Mouse (Mus musculus): ENCODE data around the gene Col25a1. TPM values are rescaled to one million over a fixed set of nuclear protein-coding genes. Genes with fewer than 3 reads are reported as not detected.

Gene Col25a1
- polyA plus RNA-seq, 1 experiment from 2014 or later, result 10.0 TPM

- H3K4me2 ChIP-seq (replicated peaks), result peak overlapping the region; percentile 15; the same call in 1 of the 2 replicates
- no peak for ATAC-seq (ENCODE audit: low FRiP score)
- H3K4me3 ChIP-seq, result no peak overlapping the region
- no peak overlapping the region for H3K27ac ChIP-seq
- no peaks in the 10 kb centered on the region; the same call in 1 of the 2 replicates for H3K4me1 ChIP-seq
- no peaks in the 10 kb centered on the region for H3K36me3 ChIP-seq
- no peaks in the 10 kb centered on the region for H3K27me3 ChIP-seq
- H3K9ac ChIP-seq, result no peak overlapping the region
- peaks cover 5% of the 10 kb centered on the region; the same call in 1 of the 2 replicates for H3K9me3 ChIP-seq (replicated peaks)
- 75% methylated on average over 17 of the region's 17 CpGs for whole genome bisulfite sequencing
Observed at GRCm38 (mm10) chr3:130172764-130173163, 41.5 kb downstream of the Col25a1 start.

- Histone ChIP-seq H3K4me3 (peak overlapping the region; percentile 55), H3K27me3 (peaks cover 11% of the 10 kb centered on the region), H3K36me3 (no peaks in the 10 kb centered on the region), H3K4me1 (peaks cover 15% of the 10 kb centered on the region), H3K9ac (peak overlapping the region; percentile 57), H3K27ac (peak overlapping the region; percentile 37; the same call in 1 of the 2 replicates), H3K9me3 (replicated peaks) (no peaks in the 10 kb centered on the region), H3K4me2 (replicated peaks) (peak overlapping the region; percentile 99)
- ATAC-seq (ENCODE audit: low FRiP score), result peak; percentile 95
- under 1% methylated on average over 40 of the region's 40 CpGs for WGBS
Observed at GRCm38 (mm10) chr3:130180181-130180940, 49.1 kb downstream of the Col25a1 start.

GRCm38 (mm10) chr3:130180964-130181590, 49.8 kb downstream of the Col25a1 start:
- Histone ChIP-seq H3K9me3 (replicated peaks) (no peaks in the 10 kb centered on the region), H3K4me1 (peaks cover 15% of the 10 kb centered on the region), H3K36me3 (no peaks in the 10 kb centered on the region), H3K27ac (no peak overlapping the region), H3K4me3 (peak overlapping the region; percentile 55), H3K27me3 (peaks cover 11% of the 10 kb centered on the region), H3K9ac (peak overlapping the region; percentile 57), H3K4me2 (replicated peaks) (peak overlapping the region; percentile 99)
- ATAC-seq (ENCODE audit: low FRiP score), result peak; percentile 57
- under 1% methylated on average over 40 of the region's 40 CpGs for WGBS

GRCm38 (mm10) chr3:130181591-130181980, 50.3 kb downstream of the Col25a1 start:
- no peak for ATAC-seq (ENCODE audit: low FRiP score)
- peaks cover 15% of the 10 kb centered on the region for H3K4me1 ChIP-seq
- peak overlapping the region; percentile 99 for H3K4me2 ChIP-seq (replicated peaks)
- peak overlapping the region; percentile 55 for H3K4me3 ChIP-seq
- WGBS, result 23% methylated on average over 8 of the region's 8 CpGs
- no peak overlapping the region for H3K27ac ChIP-seq
- peak overlapping the region; percentile 57; the same call in 1 of the 2 replicates for H3K9ac ChIP-seq
- H3K9me3 ChIP-seq (replicated peaks), result no peaks in the 10 kb centered on the region
- no peaks in the 10 kb centered on the region for H3K36me3 ChIP-seq
- peaks cover 11% of the 10 kb centered on the region for H3K27me3 ChIP-seq

GRCm38 (mm10) chr3:130182450-130182849, 51.1 kb downstream of the Col25a1 start:
- Histone ChIP-seq H3K4me1 (peaks cover 15% of the 10 kb centered on the region), H3K36me3 (no peaks in the 10 kb centered on the region), H3K4me2 (replicated peaks) (no peak overlapping the region), H3K9me3 (replicated peaks) (no peaks in the 10 kb centered on the region), H3K4me3 (no peak overlapping the region), H3K9ac (no peak overlapping the region), H3K27ac (no peak overlapping the region), H3K27me3 (peaks cover 11% of the 10 kb centered on the region)
- no peak for ATAC-seq (ENCODE audit: low FRiP score)
- 74% methylated on average over 4 of the region's 4 CpGs for WGBS

- H3K27me3 ChIP-seq, result peaks cover 11% of the 10 kb centered on the region
- WGBS, result 58% methylated on average over 3 of the region's 3 CpGs
- no peak overlapping the region for H3K4me2 ChIP-seq (replicated peaks)
- H3K4me1 ChIP-seq, result peaks cover 13% of the 10 kb centered on the region
- no peaks in the 10 kb centered on the region for H3K9me3 ChIP-seq (replicated peaks)
- H3K36me3 ChIP-seq, result no peaks in the 10 kb centered on the region
- H3K4me3 ChIP-seq, result no peak overlapping the region
- no peak for ATAC-seq (ENCODE audit: low FRiP score)
- H3K27ac ChIP-seq, result no peak overlapping the region
- no peak overlapping the region for H3K9ac ChIP-seq
Observed at GRCm38 (mm10) chr3:130185111-130185510, 53.8 kb downstream of the Col25a1 start.

GRCm38 (mm10) chr3:130187588-130187987, 56.3 kb downstream of the Col25a1 start:
- Histone ChIP-seq H3K27ac (no peak overlapping the region), H3K27me3 (no peaks in the 10 kb centered on the region), H3K4me1 (no peaks in the 10 kb centered on the region), H3K9ac (no peak overlapping the region), H3K36me3 (no peaks in the 10 kb centered on the region), H3K4me3 (no peak overlapping the region), H3K9me3 (replicated peaks) (no peaks in the 10 kb centered on the region), H3K4me2 (replicated peaks) (no peak overlapping the region)
- ATAC-seq (ENCODE audit: low FRiP score), result no peak
- WGBS, result 91% methylated on average over 5 of the region's 5 CpGs

GRCm38 (mm10) chr3:130193450-130193849, 62.1 kb downstream of the Col25a1 start:
- Histone ChIP-seq H3K9me3 (replicated peaks) (no peaks in the 10 kb centered on the region), H3K4me3 (no peak overlapping the region), H3K36me3 (no peaks in the 10 kb centered on the region), H3K4me2 (replicated peaks) (no peak overlapping the region), H3K27me3 (no peaks in the 10 kb centered on the region), H3K27ac (no peak overlapping the region), H3K9ac (no peak overlapping the region), H3K4me1 (0 out of 2 replicates have a peak, but pooled peaks cover 2% of the 10 kb centered on the region)
- ATAC-seq (ENCODE audit: low FRiP score), result no peak
- 80% methylated on average over 8 of the region's 8 CpGs for WGBS

- H3K4me2 ChIP-seq (replicated peaks), result no peak overlapping the region
- no peaks in the 10 kb centered on the region for H3K4me1 ChIP-seq
- no peaks in the 10 kb centered on the region for H3K9me3 ChIP-seq (replicated peaks)
- ATAC-seq (ENCODE audit: low FRiP score), result no peak
- H3K27me3 ChIP-seq, result no peaks in the 10 kb centered on the region
- no peak overlapping the region for H3K27ac ChIP-seq
- H3K9ac ChIP-seq, result no peak overlapping the region
- WGBS, result 81% methylated on average over 11 of the region's 11 CpGs
- H3K36me3 ChIP-seq, result no peaks in the 10 kb centered on the region
- no peak overlapping the region for H3K4me3 ChIP-seq
Observed at GRCm38 (mm10) chr3:130214631-130215030, 83.3 kb downstream of the Col25a1 start.

GRCm38 (mm10) chr3:130216141-130216540, 84.8 kb downstream of the Col25a1 start:
- H3K4me1 ChIP-seq, result no peaks in the 10 kb centered on the region
- no peak overlapping the region for H3K27ac ChIP-seq
- ATAC-seq (ENCODE audit: low FRiP score), result no peak
- no peak overlapping the region for H3K9ac ChIP-seq
- no peaks in the 10 kb centered on the region for H3K27me3 ChIP-seq
- H3K4me2 ChIP-seq (replicated peaks), result no peak overlapping the region
- no peaks in the 10 kb centered on the region for H3K9me3 ChIP-seq (replicated peaks)
- H3K36me3 ChIP-seq, result no peaks in the 10 kb centered on the region
- no peak overlapping the region for H3K4me3 ChIP-seq

GRCm38 (mm10) chr3:130216646-130217045, 85.3 kb downstream of the Col25a1 start:
- Histone ChIP-seq H3K4me3 (no peak overlapping the region), H3K4me1 (no peaks in the 10 kb centered on the region), H3K27me3 (no peaks in the 10 kb centered on the region), H3K27ac (no peak overlapping the region), H3K4me2 (replicated peaks) (no peak overlapping the region), H3K9ac (no peak overlapping the region), H3K36me3 (no peaks in the 10 kb centered on the region), H3K9me3 (replicated peaks) (no peaks in the 10 kb centered on the region)
- WGBS, result 95% methylated on average over 3 of the region's 3 CpGs
- no peak for ATAC-seq (ENCODE audit: low FRiP score)

GRCm38 (mm10) chr3:130217705-130218104, 86.4 kb downstream of the Col25a1 start:
- WGBS, result 88% methylated on average over 2 of the region's 2 CpGs
- no peak for ATAC-seq (ENCODE audit: low FRiP score)
- H3K27me3 ChIP-seq, result no peaks in the 10 kb centered on the region
- H3K9me3 ChIP-seq (replicated peaks), result no peaks in the 10 kb centered on the region
- no peak overlapping the region for H3K4me2 ChIP-seq (replicated peaks)
- no peak overlapping the region for H3K27ac ChIP-seq
- H3K4me3 ChIP-seq, result no peak overlapping the region
- H3K36me3 ChIP-seq, result no peaks in the 10 kb centered on the region
- no peak overlapping the region for H3K9ac ChIP-seq
- no peaks in the 10 kb centered on the region for H3K4me1 ChIP-seq

Measured in hindbrain, embryonic 12.5 days (tissue).